Mouse (Mus musculus) heart, embryonic 13.5 days (tissue): ENCODE results near the gene Ncl. TPM values are rescaled to one million over a fixed set of nuclear protein-coding genes. Genes with fewer than 3 reads are reported as not detected.

ENCODE experiments used
- ATAC-seq: fragments of 200-750 bp; cut with Nextera tagmentation; 2 replicates; pipeline ENCODE4 v1.8.0; 2017; ENCODE audit warnings: moderate TSS enrichment; ENCODE audit not compliant: insufficient number of reproducible peaks, low FRiP score, low TSS enrichment; ENCODE audit errors: extremely low read depth
- H3K27ac ChIP-seq: fragments of 300-500 bp; sonication (generic); replicated peaks from 2 replicates; pipeline ENCODE4 v1.5.1; 2015; ENCODE audit warnings: moderate library complexity, mild to moderate bottlenecking, inconsistent platforms
- H3K27me3 ChIP-seq: fragments of 300-500 bp; sonication (generic); replicated peaks from 2 replicates; pipeline ENCODE4 v1.6.1; 2015; ENCODE audit warnings: mild to moderate bottlenecking, inconsistent platforms
- H3K36me3 ChIP-seq: fragments of 300-500 bp; sonication (generic); 2 replicates; pipeline ENCODE4 v1.6.1; 2015; ENCODE audit warnings: mild to moderate bottlenecking, inconsistent platforms
- H3K4me1 ChIP-seq: fragments of 300-500 bp; sonication (generic); 2 replicates; pipeline ENCODE4 v1.6.1; 2015; ENCODE audit warnings: inconsistent platforms
- H3K4me2 ChIP-seq: fragments of 300-500 bp; sonication (generic); 2 replicates; pipeline ENCODE4 v1.6.1; 2015; ENCODE audit warnings: inconsistent platforms, mild to moderate bottlenecking, moderate library complexity
- H3K4me3 ChIP-seq: fragments of 300-500 bp; sonication (generic); 2 replicates; pipeline ENCODE4 v1.5.1; 2015; ENCODE audit warnings: moderate library complexity, mild to moderate bottlenecking, inconsistent platforms
- H3K9ac ChIP-seq: fragments of 300-500 bp; sonication (generic); 2 replicates; pipeline ENCODE4 v1.6.1; 2015; ENCODE audit warnings: inconsistent platforms, mild to moderate bottlenecking, moderate library complexity
- H3K9me3 ChIP-seq: fragments of 300-500 bp; sonication (generic); 2 replicates; pipeline ENCODE4 v1.6.1; 2016; ENCODE audit warnings: inconsistent platforms
- WGBS: fragments of 180-500 bp; shearing (Covaris S2); methylation state at CpG from one replicate; pipeline ENCODE4 v1.1.7; 2015; ENCODE audit warnings: mixed read lengths; 5-methylcytosine and 5-hydroxymethylcytosine counted together
- polyA plus RNA-seq: library from polyadenylated mRNA; unstranded; fragments of >200 nt; fragmentation: Nextera tagmentation; extraction: Ambion mirVana; gene quantifications from 2 replicates; pipeline ENCODE4 v1.2.1, GENCODE M21; 2015

Ncl gene
- polyA plus RNA-seq, 1 experiment from 2014 or later: 247 TPM

- peak overlapping the region; percentile 96 for H3K9ac ChIP-seq
- H3K9me3 ChIP-seq: no peaks in the 10 kb centered on the region
- peak overlapping the region; percentile 75 for H3K4me3 ChIP-seq
- H3K4me1 ChIP-seq: peaks cover 28% of the 10 kb centered on the region
- H3K27me3 ChIP-seq: no peaks in the 10 kb centered on the region
- WGBS: under 1% methylated on average over 26 of the region's 26 CpGs
- H3K4me2 ChIP-seq: peak overlapping the region; percentile 87
- no peak for ATAC-seq
- peak overlapping the region; percentile 100 for H3K27ac ChIP-seq
- peaks cover 29% of the 10 kb centered on the region for H3K36me3 ChIP-seq
Measured at GRCm38 (mm10) chr1:86359798-86360179, 589 bp upstream of the Ncl start.

GRCm38 (mm10) chr1:86358229-86358905 lies 833 bp downstream of the Ncl start:
- H3K9me3 ChIP-seq: no peaks in the 10 kb centered on the region
- H3K27ac ChIP-seq: peak overlapping the region; percentile 100
- peak; percentile 58 for ATAC-seq
- no peaks in the 10 kb centered on the region for H3K27me3 ChIP-seq
- peak overlapping the region; percentile 92 for H3K4me2 ChIP-seq
- peak overlapping the region; percentile 75 for H3K4me3 ChIP-seq
- peaks cover 28% of the 10 kb centered on the region for H3K4me1 ChIP-seq
- peak overlapping the region; percentile 96 for H3K9ac ChIP-seq
- peaks cover 44% of the 10 kb centered on the region for H3K36me3 ChIP-seq
- WGBS: under 1% methylated on average over 40 of the region's 41 CpGs

GRCm38 (mm10) chr1:86354186-86354585 lies 5.0 kb downstream of the Ncl start:
- 89% methylated on average over 2 of the region's 2 CpGs for WGBS
- ATAC-seq: no peak
- Histone ChIP-seq H3K27me3 (no peaks in the 10 kb centered on the region), H3K4me1 (peaks cover 13% of the 10 kb centered on the region), H3K4me3 (no peak overlapping the region), H3K36me3 (peaks cover 84% of the 10 kb centered on the region), H3K9me3 (no peaks in the 10 kb centered on the region), H3K27ac (no peak overlapping the region), H3K4me2 (no peak overlapping the region), H3K9ac (no peak overlapping the region)

- no peaks in the 10 kb centered on the region for H3K4me1 ChIP-seq
- 79% methylated on average over 8 of the region's 8 CpGs for WGBS
- no peak for ATAC-seq
Measured at GRCm38 (mm10) chr1:86350576-86350975, 8.6 kb downstream of the Ncl start.

GRCm38 (mm10) chr1:86349696-86350095 lies 9.5 kb downstream of the Ncl start:
- Histone ChIP-seq H3K9me3 (no peaks in the 10 kb centered on the region), H3K27ac (no peak overlapping the region), H3K4me2 (no peak overlapping the region), H3K4me1 (no peaks in the 10 kb centered on the region), H3K27me3 (no peaks in the 10 kb centered on the region), H3K9ac (no peak overlapping the region), H3K4me3 (no peak overlapping the region), H3K36me3 (peaks cover 86% of the 10 kb centered on the region)
- no peak for ATAC-seq
- 88% methylated on average over 1 of the region's 1 CpGs for WGBS

More at GRCm38 (mm10) chr1:86350576-86350975, 8.6 kb downstream of the Ncl start:
- Histone ChIP-seq H3K4me2 (no peak overlapping the region), H3K9ac (no peak overlapping the region), H3K27me3 (no peaks in the 10 kb centered on the region), H3K4me3 (no peak overlapping the region), H3K36me3 (peaks cover 95% of the 10 kb centered on the region), H3K9me3 (no peaks in the 10 kb centered on the region), H3K27ac (no peak overlapping the region)

- ATAC-seq: no peak
- Histone ChIP-seq H3K4me1 (no peaks in the 10 kb centered on the region), H3K36me3 (peaks cover 81% of the 10 kb centered on the region), H3K4me2 (no peak overlapping the region), H3K27me3 (no peaks in the 10 kb centered on the region), H3K9me3 (no peaks in the 10 kb centered on the region), H3K27ac (no peak overlapping the region), H3K4me3 (no peak overlapping the region), H3K9ac (no peak overlapping the region)
- 93% methylated on average over 3 of the region's 3 CpGs for WGBS
Measured at GRCm38 (mm10) chr1:86349201-86349600, 10.0 kb downstream of the Ncl start.

- H3K36me3 ChIP-seq: peaks cover 77% of the 10 kb centered on the region
- no peak overlapping the region for H3K27ac ChIP-seq
- H3K4me3 ChIP-seq: no peak overlapping the region
- no peaks in the 10 kb centered on the region for H3K4me1 ChIP-seq
- 72% methylated on average over 4 of the region's 4 CpGs for WGBS
- ATAC-seq: no peak
- no peak overlapping the region for H3K4me2 ChIP-seq
- H3K9me3 ChIP-seq: no peaks in the 10 kb centered on the region
- H3K27me3 ChIP-seq: no peaks in the 10 kb centered on the region
- H3K9ac ChIP-seq: no peak overlapping the region
Measured at GRCm38 (mm10) chr1:86348801-86349200, 10.4 kb downstream of the Ncl start.

GRCm38 (mm10) chr1:86348083-86348482 lies 11.1 kb downstream of the Ncl start:
- Histone ChIP-seq H3K27me3 (no peaks in the 10 kb centered on the region), H3K4me3 (no peak overlapping the region), H3K9ac (no peak overlapping the region), H3K36me3 (peaks cover 70% of the 10 kb centered on the region), H3K27ac (no peak overlapping the region), H3K4me2 (no peak overlapping the region), H3K9me3 (no peaks in the 10 kb centered on the region), H3K4me1 (no peaks in the 10 kb centered on the region)
- 53% methylated on average over 1 of the region's 1 CpGs for WGBS
- ATAC-seq: no peak

- Histone ChIP-seq H3K4me2 (no peak overlapping the region), H3K9me3 (no peaks in the 10 kb centered on the region), H3K9ac (no peak overlapping the region), H3K4me1 (no peaks in the 10 kb centered on the region), H3K36me3 (peaks cover 67% of the 10 kb centered on the region), H3K27ac (no peak overlapping the region), H3K4me3 (no peak overlapping the region), H3K27me3 (no peaks in the 10 kb centered on the region)
- 50% methylated on average over 1 of the region's 1 CpGs for WGBS
- ATAC-seq: no peak
Measured at GRCm38 (mm10) chr1:86347716-86348045, 11.5 kb downstream of the Ncl start.

GRCm38 (mm10) chr1:86346851-86347715 lies 12.1 kb downstream of the Ncl start:
- Histone ChIP-seq H3K4me3 (no peak overlapping the region), H3K4me2 (no peak overlapping the region), H3K36me3 (peaks cover 61% of the 10 kb centered on the region), H3K4me1 (no peaks in the 10 kb centered on the region), H3K9me3 (no peaks in the 10 kb centered on the region), H3K27ac (no peak overlapping the region), H3K9ac (no peak overlapping the region), H3K27me3 (no peaks in the 10 kb centered on the region)
- no peak for ATAC-seq
- 83% methylated on average over 3 of the region's 3 CpGs for WGBS

- Histone ChIP-seq H3K4me1 (no peaks in the 10 kb centered on the region), H3K27me3 (no peaks in the 10 kb centered on the region), H3K36me3 (peaks cover 50% of the 10 kb centered on the region), H3K27ac (no peak overlapping the region), H3K4me3 (no peak overlapping the region), H3K4me2 (no peak overlapping the region), H3K9ac (no peak overlapping the region), H3K9me3 (no peaks in the 10 kb centered on the region)
- WGBS: 92% methylated on average over 4 of the region's 4 CpGs
- ATAC-seq: no peak
Measured at GRCm38 (mm10) chr1:86345956-86346355, 13.2 kb downstream of the Ncl start.
